Mouse (Mus musculus) liver, embryonic 11.5 days (tissue): ENCODE data around the gene Pbx1. TPM values are rescaled to one million over a fixed set of nuclear protein-coding genes. Genes with fewer than 3 reads are reported as not detected.
A peak's percentile ranks its signal among the peaks of the same experiment; 100 is the strongest.

Experiments
- ATAC-seq: fragments of 200-750 bp; cut with Nextera tagmentation; replicated peaks from 2 replicates; pipeline ENCODE4 v1.8.0; 2017; ENCODE audit warnings: moderate number of reproducible peaks, mild to moderate bottlenecking, moderate TSS enrichment, moderate library complexity; ENCODE audit not compliant: low FRiP score
- DNase-seq: peaks from one replicate; pipeline ENCODE4 v3.0.0-alpha.2; 2017; ENCODE audit warnings: low spot score
- H3K27ac ChIP-seq: fragments of 300-500 bp; sonication (generic); 2 replicates; pipeline ENCODE4 v1.5.1; 2014; ENCODE audit warnings: mild to moderate bottlenecking, low read depth, low read length, control low read depth
- H3K27me3 ChIP-seq: fragments of 300-500 bp; sonication (generic); replicated peaks from 2 replicates; pipeline ENCODE4 v1.6.1; 2014; ENCODE audit warnings: low read length, mixed read lengths; ENCODE audit not compliant: control insufficient read depth, insufficient read depth
- H3K36me3 ChIP-seq: fragments of 300-500 bp; sonication (generic); 2 replicates; pipeline ENCODE4 v1.6.1; 2014; ENCODE audit warnings: mild to moderate bottlenecking, low read length, moderate library complexity, mixed read lengths; ENCODE audit not compliant: control insufficient read depth, insufficient read depth
- H3K4me1 ChIP-seq: fragments of 300-500 bp; sonication (generic); replicated peaks from 2 replicates; pipeline ENCODE4 v1.6.1; 2014; ENCODE audit warnings: low read length, mixed read lengths; ENCODE audit not compliant: control insufficient read depth, insufficient read depth
- H3K4me2 ChIP-seq: fragments of 300-500 bp; sonication (generic); 2 replicates; pipeline ENCODE4 v1.6.1; 2014; ENCODE audit warnings: mild to moderate bottlenecking, control low read depth, moderate library complexity
- H3K4me3 ChIP-seq: fragments of 300-500 bp; sonication (generic); 2 replicates; pipeline ENCODE4 v1.5.1; 2014; ENCODE audit warnings: low read depth, low read length, control low read depth
- H3K9ac ChIP-seq: fragments of 300-500 bp; sonication (generic); 2 replicates; pipeline ENCODE4 v1.6.1; 2014; ENCODE audit warnings: low read depth, low read length, control low read depth
- H3K9me3 ChIP-seq: fragments of 300-500 bp; sonication (generic); 2 replicates; pipeline ENCODE4 v1.6.1; 2016; ENCODE audit warnings: low read length, inconsistent platforms, mixed read lengths; ENCODE audit not compliant: control insufficient read depth
- WGBS: fragments of 180-500 bp; shearing (Covaris S2); extraction: QIAGEN DNeasy Blood & Tissue Kit; methylation state at CpG from one replicate; pipeline ENCODE4 v1.1.7; 2014; 5-methylcytosine and 5-hydroxymethylcytosine counted together
- polyA plus RNA-seq: library from polyadenylated mRNA; unstranded; fragments of >200 nt; fragmentation: Nextera tagmentation; extraction: Ambion mirVana; gene quantifications from 2 replicates; pipeline ENCODE4 v1.2.1, GENCODE M21; 2014

Gene Pbx1
- polyA plus RNA-seq, 1 experiment from 2014 or later: 17.0 TPM

DNA sequence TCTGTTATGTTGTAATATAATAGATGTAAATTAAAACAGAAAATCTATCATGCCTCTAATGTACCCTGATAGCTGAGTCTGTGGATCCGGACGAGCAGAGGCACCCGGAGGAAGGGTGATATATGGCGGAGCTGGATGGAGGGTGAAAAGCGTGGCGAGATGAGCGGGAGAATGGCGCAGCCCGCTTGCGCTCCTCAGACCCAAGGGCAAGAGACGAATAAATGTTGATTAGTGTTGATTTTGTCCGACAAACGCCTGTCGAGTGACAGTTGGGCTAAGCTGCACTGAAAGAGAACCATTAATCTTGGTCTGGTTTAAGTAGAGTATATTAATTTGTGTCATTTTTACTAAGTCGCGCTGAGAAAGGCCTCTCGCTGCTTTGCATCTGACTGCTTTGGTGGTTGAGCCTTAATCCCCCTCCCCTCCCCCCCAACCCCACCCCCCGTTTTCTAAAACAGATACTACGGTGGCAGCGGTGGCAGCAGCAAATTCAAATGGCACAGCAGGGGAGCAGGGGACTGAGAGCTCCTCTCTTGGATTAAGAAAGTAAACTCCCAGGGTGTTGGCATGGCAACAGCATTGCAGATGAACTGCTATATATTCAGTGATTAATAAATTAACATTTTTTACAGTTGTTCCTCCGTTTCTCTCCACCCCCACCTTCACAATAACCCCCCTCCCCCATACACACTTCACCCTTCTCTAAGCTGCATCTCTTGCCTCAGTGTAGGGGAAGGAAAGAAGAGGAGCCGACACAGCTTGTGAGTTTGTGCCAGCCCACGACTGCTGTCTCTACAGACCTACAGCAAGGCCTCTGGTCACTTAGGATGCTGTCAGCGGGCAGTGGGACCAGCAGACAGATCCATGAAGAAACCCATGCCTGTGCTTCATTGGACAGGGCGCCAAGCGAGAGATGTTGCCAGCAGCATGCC, 74.1 kb downstream of the Pbx1 start:
- H3K27me3 ChIP-seq: no peaks in the 10 kb centered on the region
- no peaks in the 10 kb centered on the region; the same call in 1 of the 2 replicates for H3K36me3 ChIP-seq
- no peak overlapping the region for H3K9ac ChIP-seq
- no peak for ATAC-seq
- H3K27ac ChIP-seq: no peak overlapping the region
- no peak for DNase-seq
- peaks cover 19% of the 10 kb centered on the region for H3K4me1 ChIP-seq
- WGBS: 36% methylated on average over 26 of the region's 26 CpGs
- H3K4me3 ChIP-seq: no peak overlapping the region
- H3K4me2 ChIP-seq: peak overlapping the region; percentile 47
- H3K9me3 ChIP-seq: no peaks in the 10 kb centered on the region

DNA sequence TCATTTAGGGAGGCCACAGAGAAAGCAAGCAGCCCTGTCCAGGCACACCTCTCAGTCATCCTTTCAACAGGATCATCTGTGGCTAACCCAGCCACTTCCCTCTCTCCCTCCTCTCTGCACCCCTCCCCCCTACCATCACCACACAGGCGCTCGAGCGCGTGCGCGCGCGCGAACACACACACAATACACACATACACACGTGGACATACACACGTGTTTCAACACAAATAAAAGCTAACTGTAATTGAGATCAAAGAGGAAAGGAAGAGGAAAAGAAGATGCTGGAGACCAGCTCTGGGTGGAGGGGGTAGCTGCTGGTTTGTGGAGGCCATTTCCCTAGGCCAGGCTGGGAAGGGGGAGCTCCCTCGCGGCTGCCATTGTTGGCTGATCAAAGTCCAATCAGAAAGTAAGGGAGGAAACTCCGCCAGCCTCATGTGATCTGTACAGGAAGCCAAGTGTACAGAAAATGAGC, 75.1 kb downstream of the Pbx1 start:
- H3K27ac ChIP-seq: no peak overlapping the region
- H3K9ac ChIP-seq: peak overlapping the region; percentile 38; the same call in 1 of the 2 replicates
- H3K4me3 ChIP-seq: no peak overlapping the region
- peak overlapping the region; percentile 47 for H3K4me2 ChIP-seq
- peaks cover 19% of the 10 kb centered on the region for H3K4me1 ChIP-seq
- ATAC-seq: peak; percentile 57
- no peaks in the 10 kb centered on the region for H3K27me3 ChIP-seq
- no peaks in the 10 kb centered on the region for H3K9me3 ChIP-seq
- DNase-seq: peak; percentile 68
- H3K36me3 ChIP-seq: no peaks in the 10 kb centered on the region; the same call in 1 of the 2 replicates
- 17% methylated on average over 14 of the region's 14 CpGs for WGBS

GRCm38 (mm10) chr1:168355985-168356556, 76.0 kb downstream of the Pbx1 start:
- H3K4me1 ChIP-seq: peaks cover 19% of the 10 kb centered on the region

DNA sequence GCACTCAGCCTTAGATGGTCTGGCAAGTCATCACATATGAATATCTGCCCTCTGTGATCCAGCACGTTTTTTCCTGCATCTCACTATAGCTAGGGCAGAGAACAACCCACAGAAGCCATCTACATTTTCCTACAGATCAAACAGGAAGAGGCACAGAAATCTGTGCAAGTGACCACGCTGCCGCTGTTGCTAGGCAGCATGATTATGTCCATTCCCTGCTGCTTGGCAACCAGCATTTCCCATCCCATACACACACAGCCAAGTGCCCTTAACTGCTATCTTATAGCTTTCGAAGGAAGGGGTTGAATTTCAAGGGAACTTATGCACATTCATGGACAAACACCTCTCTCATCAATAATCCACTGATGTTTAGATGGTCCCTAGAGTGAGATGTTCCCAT, 77.1 kb downstream of the Pbx1 start:
- 44% methylated on average over 4 of the region's 4 CpGs for WGBS
- Histone ChIP-seq H3K4me2 (no peak overlapping the region), H3K4me3 (no peak overlapping the region), H3K27ac (no peak overlapping the region), H3K4me1 (peaks cover 22% of the 10 kb centered on the region), H3K9me3 (no peaks in the 10 kb centered on the region), H3K27me3 (no peaks in the 10 kb centered on the region), H3K9ac (no peak overlapping the region), H3K36me3 (no peaks in the 10 kb centered on the region; the same call in 1 of the 2 replicates)
- no peak for DNase-seq
- ATAC-seq: no peak

More at GRCm38 (mm10) chr1:168355985-168356556, 76.0 kb downstream of the Pbx1 start:
- no peak overlapping the region for H3K27ac ChIP-seq
- H3K27me3 ChIP-seq: no peaks in the 10 kb centered on the region
- H3K9me3 ChIP-seq: no peaks in the 10 kb centered on the region
- H3K4me3 ChIP-seq: no peak overlapping the region
- WGBS: 64% methylated on average over 10 of the region's 10 CpGs
- H3K36me3 ChIP-seq: no peaks in the 10 kb centered on the region; the same call in 1 of the 2 replicates
- no peak overlapping the region for H3K9ac ChIP-seq
- DNase-seq (no peak), ATAC-seq (no peak)
- no peak overlapping the region for H3K4me2 ChIP-seq

DNA sequence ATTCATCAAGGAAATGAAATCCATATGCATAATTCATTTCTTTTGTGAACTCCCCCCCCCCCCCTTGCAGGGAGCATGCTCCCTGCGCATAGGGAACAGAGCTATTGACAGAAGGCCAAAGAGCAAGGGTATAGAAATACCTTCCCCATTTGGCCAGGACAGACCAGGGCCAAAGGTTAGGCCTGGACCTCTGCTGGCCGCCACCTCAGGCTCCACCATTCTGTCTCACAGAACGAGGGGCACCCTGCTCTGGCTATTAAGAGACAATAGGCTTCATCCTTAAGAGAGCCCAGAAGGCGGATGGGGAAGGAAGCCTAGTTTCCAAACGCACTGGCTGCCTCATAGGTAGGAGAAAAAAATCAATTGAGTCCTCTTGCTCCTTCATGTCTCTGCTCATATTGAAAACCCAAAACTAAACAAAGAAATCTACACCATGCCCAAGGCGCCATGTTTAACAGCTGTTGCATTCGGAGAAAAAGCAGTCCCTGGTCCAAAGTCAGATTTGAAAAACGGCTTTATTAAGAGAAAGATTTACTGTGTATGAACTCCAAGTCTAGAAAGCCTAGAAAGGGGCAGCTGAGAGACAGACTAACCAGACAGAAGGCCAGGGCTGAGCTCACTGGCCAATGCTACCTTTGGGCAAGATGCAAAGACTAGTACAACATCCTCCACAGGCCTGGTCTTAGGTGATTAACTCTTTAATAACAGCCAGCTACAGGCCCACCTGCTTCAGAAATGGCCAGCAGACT, 83.9 kb downstream of the Pbx1 start:
- Histone ChIP-seq H3K9ac (no peak overlapping the region), H3K36me3 (no peaks in the 10 kb centered on the region), H3K27me3 (no peaks in the 10 kb centered on the region), H3K27ac (no peak overlapping the region), H3K4me2 (no peak overlapping the region), H3K9me3 (no peaks in the 10 kb centered on the region), H3K4me1 (peaks cover 10% of the 10 kb centered on the region; the same call in 1 of the 2 replicates), H3K4me3 (no peak overlapping the region)
- DNase-seq (no peak), ATAC-seq (peak; percentile 39; the same call in 1 of the 2 replicates)
- WGBS: 77% methylated on average over 8 of the region's 8 CpGs

GRCm38 (mm10) chr1:168344918-168345317, 87.2 kb downstream of the Pbx1 start:
- no peak for DNase-seq

DNA sequence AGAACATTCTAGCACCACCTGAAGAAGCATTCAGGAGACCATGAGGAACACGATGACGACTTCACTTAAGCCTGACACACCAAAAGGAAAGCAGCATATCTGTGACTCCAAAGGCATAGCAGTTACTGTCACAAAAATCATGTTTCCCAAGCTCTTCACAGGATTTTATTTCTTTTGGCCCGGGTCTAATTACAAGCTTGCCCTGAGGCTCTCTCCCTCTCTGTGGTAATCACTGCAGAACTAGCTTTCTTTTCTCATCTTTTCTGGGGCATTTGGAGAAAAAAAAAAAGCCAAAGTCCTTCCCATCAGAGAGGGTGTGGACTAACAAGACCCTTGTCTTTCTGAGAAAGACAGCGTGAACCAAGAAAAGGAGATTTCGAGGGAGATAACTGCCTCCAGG, 87.8 kb downstream of the Pbx1 start:
- no peak overlapping the region for H3K9ac ChIP-seq
- WGBS: 77% methylated on average over 5 of the region's 5 CpGs
- no peaks in the 10 kb centered on the region for H3K27me3 ChIP-seq
- H3K4me1 ChIP-seq: peaks cover 7% of the 10 kb centered on the region; the same call in 1 of the 2 replicates
- H3K9me3 ChIP-seq: no peaks in the 10 kb centered on the region
- no peak overlapping the region for H3K27ac ChIP-seq
- DNase-seq (no peak), ATAC-seq (no peak)
- H3K4me2 ChIP-seq: no peak overlapping the region
- no peak overlapping the region for H3K4me3 ChIP-seq
- H3K36me3 ChIP-seq: no peaks in the 10 kb centered on the region

More at GRCm38 (mm10) chr1:168344918-168345317, 87.2 kb downstream of the Pbx1 start:
- Histone ChIP-seq H3K27ac (no peak overlapping the region), H3K9ac (no peak overlapping the region), H3K4me3 (no peak overlapping the region), H3K4me2 (no peak overlapping the region), H3K36me3 (no peaks in the 10 kb centered on the region), H3K27me3 (no peaks in the 10 kb centered on the region), H3K9me3 (no peaks in the 10 kb centered on the region), H3K4me1 (peaks cover 7% of the 10 kb centered on the region; the same call in 1 of the 2 replicates)
- no peak for ATAC-seq
- WGBS: 80% methylated on average over 8 of the region's 8 CpGs

DNA sequence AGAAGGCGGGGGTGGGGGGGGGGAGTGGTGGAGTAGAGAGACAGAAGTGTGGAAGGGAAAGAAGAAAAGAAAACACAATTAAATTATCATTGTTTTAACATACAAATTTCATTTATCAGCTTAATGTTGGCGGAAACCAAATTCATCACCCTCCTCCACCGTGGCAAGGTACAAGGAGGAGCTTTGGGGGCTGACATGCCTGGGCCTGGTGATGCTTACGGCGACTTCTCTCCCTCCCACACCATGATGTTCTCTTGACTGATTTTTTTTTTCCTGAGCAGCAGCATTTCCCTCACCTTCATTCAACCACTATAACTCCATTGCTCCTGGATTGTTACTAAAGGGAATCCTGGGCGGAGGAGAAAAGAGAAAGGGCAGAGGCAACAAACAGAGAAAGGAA, 89.8 kb downstream of the Pbx1 start:
- Histone ChIP-seq H3K9ac (no peak overlapping the region), H3K36me3 (no peaks in the 10 kb centered on the region), H3K4me2 (no peak overlapping the region), H3K9me3 (no peaks in the 10 kb centered on the region), H3K27me3 (no peaks in the 10 kb centered on the region), H3K4me1 (peaks cover 7% of the 10 kb centered on the region; the same call in 1 of the 2 replicates), H3K4me3 (no peak overlapping the region), H3K27ac (no peak overlapping the region)
- DNase-seq (no peak), ATAC-seq (no peak)
- WGBS: 72% methylated on average over 6 of the region's 6 CpGs
